Mouse (Mus musculus): Measurements from ENCODE around the gene Ccnb2. TPM values are rescaled to one million over a fixed set of nuclear protein-coding genes. Genes with fewer than 3 reads are reported as not detected.

Gene Ccnb2
- total and polyA plus RNA-seq, 2 experiments from 2014 or later: 64.8 to 68.1 TPM

DNA sequence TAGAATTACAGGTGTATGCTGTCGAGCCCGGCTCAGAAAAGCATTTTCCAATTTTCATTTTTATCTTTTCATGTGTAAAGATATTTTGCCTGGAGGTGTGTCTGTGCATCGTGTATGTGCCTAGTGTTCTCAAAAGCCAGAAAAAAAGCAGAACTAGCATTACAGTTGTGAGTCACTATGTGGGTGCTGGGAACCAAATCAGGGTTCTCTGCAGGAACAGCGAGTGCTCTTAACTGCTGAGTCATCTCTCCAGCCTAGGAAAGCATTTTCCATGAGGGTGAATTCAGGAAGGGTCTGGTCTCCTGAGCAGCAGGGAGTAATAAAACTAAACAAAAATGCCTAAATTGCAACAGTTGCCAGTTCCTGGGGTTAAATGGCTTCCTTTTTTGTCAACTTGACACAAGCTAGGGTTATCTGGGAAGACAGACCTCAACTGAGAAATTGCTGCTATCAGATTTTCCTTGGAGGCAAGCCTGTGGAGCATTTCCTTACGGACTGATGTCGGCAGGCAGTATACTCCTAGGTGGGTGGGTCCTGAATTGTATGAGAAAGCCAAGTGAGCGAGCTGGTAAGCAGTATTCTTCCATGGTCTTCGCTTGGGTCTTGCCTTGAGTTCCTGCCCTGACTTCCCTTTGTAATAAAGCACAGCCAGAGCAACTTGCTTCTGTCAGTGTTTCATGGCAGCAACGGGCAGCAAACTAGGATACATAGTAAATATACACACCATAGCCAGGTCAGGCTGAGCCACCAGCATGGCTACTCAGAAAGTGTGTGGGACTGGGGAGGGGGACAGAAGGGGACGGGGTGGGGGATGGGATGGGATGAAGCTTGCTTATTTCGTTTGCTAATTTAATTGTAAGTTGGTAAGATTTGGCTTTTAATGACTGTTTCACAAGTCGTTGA lies 29.4 kb downstream of the Ccnb2 start:
- Histone ChIP-seq H3K36me3 (replicated peaks; ENCODE audit: control insufficient read depth, insufficient read depth, low read length) (peaks cover 13% of the 10 kb centered on the region), H3K27ac (ENCODE audit: low read depth) (no peak overlapping the region), H3K4me1 (ENCODE audit: control insufficient read depth, insufficient read depth) (no peaks in the 10 kb centered on the region), H3K4me3 (ENCODE audit: low read depth, low read length) (no peak overlapping the region), H3K4me2 (ENCODE audit: low read depth, low read length) (no peak overlapping the region), H3K9ac (replicated peaks; ENCODE audit: low read depth, low read length) (no peak overlapping the region), H3K27me3 (ENCODE audit: control insufficient read depth, insufficient read depth, low read length) (no peaks in the 10 kb centered on the region), H3K9me3 (replicated peaks; ENCODE audit: control insufficient read depth, low read length) (no peaks in the 10 kb centered on the region)
- WGBS: 72% methylated on average over 12 of the region's 12 CpGs
- TF ChIP-seq EP300 (IDR thresholded peaks at IDR 0.05; ENCODE audit: low read depth): no peak
- no peak for TF ChIP-seq CTCF (IDR thresholded peaks at IDR 0.05; ENCODE audit: low read depth)
- no peak for DNase-seq (ENCODE audit: low spot score)
- no peak for ATAC-seq (ENCODE audit: insufficient read depth, low read depth)

DNA sequence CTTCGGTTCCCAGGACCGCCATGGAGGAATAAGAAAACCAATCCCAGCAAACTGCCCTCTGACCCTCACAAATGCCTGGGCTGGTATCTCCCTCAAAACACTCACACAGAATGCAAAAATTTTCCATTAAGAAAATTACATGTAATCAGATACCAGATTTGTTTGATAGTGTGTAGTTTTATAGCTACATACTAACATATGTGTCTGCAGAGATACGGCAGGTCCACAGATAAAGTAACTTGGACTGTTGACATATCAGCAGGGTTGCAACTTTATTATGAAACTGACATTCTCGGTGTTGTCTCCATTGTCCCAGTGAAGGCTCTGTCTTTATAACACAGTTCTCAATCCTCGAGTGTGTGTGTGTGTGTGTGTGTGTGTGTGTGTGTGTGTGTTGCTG lies 30.3 kb downstream of the Ccnb2 start:
- Histone ChIP-seq H3K4me2 (ENCODE audit: low read depth, low read length) (no peak overlapping the region), H3K27ac (ENCODE audit: low read depth) (no peak overlapping the region), H3K27me3 (ENCODE audit: control insufficient read depth, insufficient read depth, low read length) (no peaks in the 10 kb centered on the region), H3K9me3 (replicated peaks; ENCODE audit: control insufficient read depth, low read length) (no peaks in the 10 kb centered on the region), H3K36me3 (replicated peaks; ENCODE audit: control insufficient read depth, insufficient read depth, low read length) (peaks cover 5% of the 10 kb centered on the region; the same call in 1 of the 2 replicates), H3K4me3 (ENCODE audit: low read depth, low read length) (no peak overlapping the region), H3K4me1 (ENCODE audit: control insufficient read depth, insufficient read depth) (no peaks in the 10 kb centered on the region), H3K9ac (replicated peaks; ENCODE audit: low read depth, low read length) (no peak overlapping the region)
- DNase-seq (ENCODE audit: low spot score) (no peak), ATAC-seq (ENCODE audit: insufficient read depth, low read depth) (no peak)
- WGBS: 90% methylated on average over 5 of the region's 5 CpGs
- TF ChIP-seq EP300 (IDR thresholded peaks at IDR 0.05; ENCODE audit: low read depth) (no peak), CTCF (IDR thresholded peaks at IDR 0.05; ENCODE audit: low read depth) (no peak)

GRCm38 (mm10) chr9:70389548-70389947 lies 31.8 kb downstream of the Ccnb2 start:
- H3K27ac ChIP-seq (ENCODE audit: low read depth): no peak overlapping the region
- H3K9me3 ChIP-seq (replicated peaks; ENCODE audit: control insufficient read depth, low read length): no peaks in the 10 kb centered on the region
- no peak overlapping the region for H3K9ac ChIP-seq (replicated peaks; ENCODE audit: low read depth, low read length)
- ATAC-seq (ENCODE audit: insufficient read depth, low read depth): no peak
- no peak for DNase-seq (ENCODE audit: low spot score)
- H3K4me3 ChIP-seq (ENCODE audit: low read depth, low read length): no peak overlapping the region
- H3K4me1 ChIP-seq (ENCODE audit: control insufficient read depth, insufficient read depth): no peaks in the 10 kb centered on the region
- peaks cover 15% of the 10 kb centered on the region; the same call in 1 of the 2 replicates for H3K36me3 ChIP-seq (replicated peaks; ENCODE audit: control insufficient read depth, insufficient read depth, low read length)
- TF ChIP-seq CTCF (IDR thresholded peaks at IDR 0.05; ENCODE audit: low read depth) (no peak), EP300 (IDR thresholded peaks at IDR 0.05; ENCODE audit: low read depth) (no peak)
- H3K4me2 ChIP-seq (ENCODE audit: low read depth, low read length): no peak overlapping the region
- 66% methylated on average over 3 of the region's 3 CpGs for WGBS
- no peaks in the 10 kb centered on the region for H3K27me3 ChIP-seq (ENCODE audit: control insufficient read depth, insufficient read depth, low read length)

DNA sequence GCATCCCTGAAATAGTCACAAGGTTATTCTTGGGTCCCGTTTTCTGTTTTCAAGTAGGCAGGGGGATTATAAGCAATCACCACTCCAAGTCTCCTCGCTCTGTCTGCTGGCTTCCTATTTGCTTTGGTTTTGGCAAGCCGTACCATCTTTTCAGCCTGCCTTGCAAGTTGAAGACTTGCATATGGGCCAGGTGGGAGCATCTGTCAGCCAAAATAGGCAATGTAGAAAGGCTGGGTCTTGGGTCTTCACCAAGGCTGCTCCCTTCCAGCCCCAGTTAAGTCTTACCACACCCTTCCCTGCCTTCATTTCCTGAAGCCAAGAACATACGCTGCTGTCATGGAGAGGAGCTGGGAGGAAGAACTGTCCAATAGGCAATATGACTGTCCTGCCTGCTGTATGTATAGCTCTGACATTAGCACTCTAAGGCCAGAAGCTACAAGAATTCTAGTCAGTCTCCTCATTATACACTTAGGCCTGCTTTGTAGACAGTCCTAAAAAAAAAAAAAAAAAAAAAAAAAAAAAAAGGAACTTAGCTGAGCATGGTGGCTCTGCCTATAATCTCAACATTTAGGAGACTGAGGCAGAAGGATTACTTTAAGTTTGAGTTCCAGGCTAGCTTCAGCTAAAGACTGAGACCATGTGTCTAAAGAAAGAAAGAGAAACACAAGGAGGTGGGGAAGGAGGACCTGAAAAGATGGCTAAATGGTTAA lies 33.8 kb downstream of the Ccnb2 start:
- H3K9ac ChIP-seq (replicated peaks; ENCODE audit: low read depth, low read length): no peak overlapping the region
- no peaks in the 10 kb centered on the region for H3K4me1 ChIP-seq (ENCODE audit: control insufficient read depth, insufficient read depth)
- TF ChIP-seq EP300 (IDR thresholded peaks at IDR 0.05; ENCODE audit: low read depth) (no peak), CTCF (IDR thresholded peaks at IDR 0.05; ENCODE audit: low read depth) (no peak)
- no peaks in the 10 kb centered on the region for H3K9me3 ChIP-seq (replicated peaks; ENCODE audit: control insufficient read depth, low read length)
- DNase-seq (ENCODE audit: low spot score) (no peak), ATAC-seq (ENCODE audit: insufficient read depth, low read depth) (no peak)
- no peak overlapping the region for H3K4me2 ChIP-seq (ENCODE audit: low read depth, low read length)
- no peaks in the 10 kb centered on the region for H3K27me3 ChIP-seq (ENCODE audit: control insufficient read depth, insufficient read depth, low read length)
- no peak overlapping the region for H3K4me3 ChIP-seq (ENCODE audit: low read depth, low read length)
- peaks cover 29% of the 10 kb centered on the region for H3K36me3 ChIP-seq (replicated peaks; ENCODE audit: control insufficient read depth, insufficient read depth, low read length)
- no peak overlapping the region for H3K27ac ChIP-seq (ENCODE audit: low read depth)
- WGBS: 79% methylated on average over 4 of the region's 4 CpGs

- no peak for DNase-seq (ENCODE audit: low spot score)
- Histone ChIP-seq H3K27me3 (ENCODE audit: control insufficient read depth, insufficient read depth, low read length) (no peaks in the 10 kb centered on the region), H3K9me3 (replicated peaks; ENCODE audit: control insufficient read depth, low read length) (no peaks in the 10 kb centered on the region), H3K4me3 (ENCODE audit: low read depth, low read length) (no peak overlapping the region), H3K27ac (ENCODE audit: low read depth) (no peak overlapping the region), H3K36me3 (replicated peaks; ENCODE audit: control insufficient read depth, insufficient read depth, low read length) (peaks cover 32% of the 10 kb centered on the region), H3K9ac (replicated peaks; ENCODE audit: low read depth, low read length) (no peak overlapping the region), H3K4me2 (ENCODE audit: low read depth, low read length) (no peak overlapping the region), H3K4me1 (ENCODE audit: control insufficient read depth, insufficient read depth) (no peaks in the 10 kb centered on the region)
- 78% methylated on average over 18 of the region's 18 CpGs for WGBS
- no peak for TF ChIP-seq CTCF (IDR thresholded peaks at IDR 0.05; ENCODE audit: low read depth)
- TF ChIP-seq EP300 (IDR thresholded peaks at IDR 0.05; ENCODE audit: low read depth): no peak
- ATAC-seq (ENCODE audit: insufficient read depth, low read depth): no peak
These were observed 36.2 kb downstream of the Ccnb2 start for GRCm38 (mm10) chr9:70384958-70385728.
